Mouse (Mus musculus) layer of hippocampus, adult 9-10 months (tissue): ENCODE data around the gene Uso1.
A peak's percentile ranks its signal among the peaks of the same experiment; 100 is the strongest.

Experiments
- DNase-seq: peaks from one replicate; pipeline ENCODE4 v3.0.0; 2022; ENCODE audit warnings: low spot score

The Uso1 gene

DNA sequence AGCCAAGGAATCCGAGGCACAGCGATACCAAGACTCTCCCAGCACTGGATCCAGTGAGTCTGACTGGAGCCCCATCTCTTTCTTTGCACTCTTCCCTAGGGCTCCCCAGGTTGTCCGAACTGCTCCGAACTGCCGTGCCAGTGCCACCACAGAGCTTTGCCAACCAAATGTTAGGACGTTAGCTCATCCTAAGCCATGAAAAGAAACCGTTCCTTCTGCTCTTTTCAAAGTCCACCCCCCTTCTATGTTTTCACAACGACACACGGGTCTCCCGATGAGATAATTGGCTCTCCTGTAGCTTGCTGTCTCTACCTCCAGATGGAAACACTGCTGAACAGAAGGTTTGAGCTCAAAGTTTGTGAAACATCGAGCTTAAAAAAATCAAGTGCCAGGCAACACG, 103.0 kb downstream of the Uso1 start:
- DNase-seq, result peak; percentile 40

GRCm38 (mm10) chr5:92244900-92245299, 107.2 kb downstream of the Uso1 start:
- DNase-seq, result no peak

DNA sequence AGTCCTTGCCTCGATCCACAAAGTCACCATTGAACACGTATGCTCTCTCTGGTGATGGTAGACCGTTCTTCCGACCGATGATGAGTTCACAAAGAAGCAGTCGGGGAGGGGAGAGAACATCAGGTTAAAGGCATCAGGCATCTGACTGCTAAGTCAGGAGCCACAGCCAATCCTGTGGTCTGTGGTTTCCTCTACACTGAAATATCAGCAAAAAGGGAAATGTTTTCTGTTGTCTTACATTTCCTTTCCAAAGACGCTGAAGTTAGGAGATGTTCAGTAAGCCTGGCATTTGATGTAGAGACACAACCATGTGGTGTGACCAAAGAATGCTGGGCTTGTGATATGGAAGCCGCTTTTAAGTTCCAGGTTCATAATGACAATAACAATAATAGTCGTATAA, 107.7 kb downstream of the Uso1 start:
- DNase-seq, result no peak

DNA sequence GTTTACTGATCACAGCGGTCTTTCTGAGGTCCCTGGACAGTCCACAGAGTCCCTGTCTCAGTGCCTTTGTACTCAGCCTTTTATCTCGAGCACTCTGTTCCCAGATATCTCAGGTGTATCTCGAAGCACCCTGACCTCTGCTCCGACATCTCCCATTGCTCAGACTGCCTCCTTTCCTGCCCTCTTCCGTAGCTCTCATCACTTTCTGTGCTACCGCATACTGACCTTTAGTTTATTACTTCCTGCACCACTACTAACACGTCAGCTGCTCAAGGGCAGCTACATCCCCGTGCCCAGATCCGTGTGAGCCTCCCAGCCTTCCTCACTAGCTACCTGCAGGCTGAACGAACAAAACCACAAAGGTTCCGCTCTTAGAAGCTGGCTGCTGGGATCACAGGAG, 110.9 kb downstream of the Uso1 start:
- no peak for DNase-seq

- no peak for DNase-seq
Observed at GRCm38 (mm10) chr5:92252031-92252430, 114.3 kb downstream of the Uso1 start.
